Mouse (Mus musculus): ENCODE data around the gene Hinfp.

The Hinfp gene

GRCm38 (mm10) chr9:44259014-44259413 lies 46.5 kb downstream of the Hinfp start:
- no peak for DNase-seq (ENCODE audit: low spot score in 2 of 2)

- no peak for DNase-seq (ENCODE audit: low spot score in 2 of 2)
These were observed 49.3 kb downstream of the Hinfp start for GRCm38 (mm10) chr9:44256213-44256612.

GRCm38 (mm10) chr9:44255136-44255521 lies 50.3 kb downstream of the Hinfp start:
- DNase-seq (ENCODE audit: low spot score in 2 of 2), result no peak

GRCm38 (mm10) chr9:44254508-44255135 lies 50.8 kb downstream of the Hinfp start:
- DNase-seq (ENCODE audit: low spot score in 2 of 2), result no peak

GRCm38 (mm10) chr9:44253441-44253840 lies 52.0 kb downstream of the Hinfp start:
- no peak for DNase-seq (ENCODE audit: low spot score in 2 of 2)

GRCm38 (mm10) chr9:44251314-44251713 lies 54.2 kb downstream of the Hinfp start, which contains the start of gene Pdzd3:
TSS of gene Pdzd3 (minus strand) at chr9:44251471.
- no peak for DNase-seq (ENCODE audit: low spot score in 2 of 2)

GRCm38 (mm10) chr9:44250445-44250844 lies 55.0 kb downstream of the Hinfp start:
- no peak for DNase-seq (ENCODE audit: low spot score in 2 of 2)

- DNase-seq (ENCODE audit: low spot score in 2 of 2), result peak; percentile 41 to 47
These were observed 56.0 kb downstream of the Hinfp start for GRCm38 (mm10) chr9:44249181-44250146.

GRCm38 (mm10) chr9:44247907-44248306 lies 57.6 kb downstream of the Hinfp start:
- DNase-seq (ENCODE audit: low spot score in 2 of 2), result no peak

- no peak for DNase-seq (ENCODE audit: low spot score in 2 of 2)
These were observed 61.9 kb downstream of the Hinfp start for GRCm38 (mm10) chr9:44243621-44244020.
